Mouse (Mus musculus): ENCODE measurements around the gene Cldn34c4.

Gene Cldn34c4

GRCm38 (mm10) chrX:127736454-127736853 lies at the start of gene Cldn34c4:
Gene Cldn34c4, minus strand, starts transcription at chrX:127736554.
- DNase-seq (ENCODE audit: low spot score): no peak

GRCm38 (mm10) chrX:127747062-127747461 lies 10.7 kb upstream of the Cldn34c4 start:
- DNase-seq (ENCODE audit: low spot score): no peak

Measured in urinary bladder, postnatal 14 days (tissue).